Mouse (Mus musculus) retina, embryonic 14.5 days (tissue): ENCODE data around the gene Nradd.

Source experiments
- DNase-seq: peaks from one replicate; pipeline ENCODE4 v3.0.0-alpha.2; 2015; ENCODE audit warnings: low spot score

The Nradd gene

GRCm38 (mm10) chr9:110611471-110611870 lies 12.8 kb downstream of the Nradd start:
- no peak for DNase-seq

GRCm38 (mm10) chr9:110583521-110583920 lies 40.7 kb downstream of the Nradd start:
- DNase-seq, result no peak

- DNase-seq, result no peak
Observed at GRCm38 (mm10) chr9:110582161-110582560, 42.1 kb downstream of the Nradd start.
